Mouse (Mus musculus) stomach, embryonic 16.5 days (tissue): Measurements from ENCODE around the gene Chkb. TPM values are rescaled to one million over a fixed set of nuclear protein-coding genes. Genes with fewer than 3 reads are reported as not detected.

Experiments used
- ATAC-seq: fragments of 200-750 bp; cut with Nextera tagmentation; 2 replicates; pipeline ENCODE4 v1.8.0; 2017; ENCODE audit warnings: moderate number of reproducible peaks, moderate TSS enrichment; ENCODE audit not compliant: insufficient read depth, low FRiP score
- H3K27ac ChIP-seq: fragments of 300-500 bp; sonication (generic); 2 replicates; pipeline ENCODE4 v1.5.1; 2014; ENCODE audit warnings: low read length
- H3K27me3 ChIP-seq: fragments of 300-500 bp; sonication (generic); 2 replicates; pipeline ENCODE4 v1.6.1; 2014; ENCODE audit warnings: low read length, control low read depth, mixed read lengths; ENCODE audit not compliant: control insufficient read depth, insufficient read depth
- H3K36me3 ChIP-seq: fragments of 300-500 bp; sonication (generic); 2 replicates; pipeline ENCODE4 v1.6.1; 2014; ENCODE audit warnings: low read length; ENCODE audit not compliant: control insufficient read depth, insufficient read depth
- H3K4me1 ChIP-seq: fragments of 300-500 bp; sonication (generic); 2 replicates; pipeline ENCODE4 v1.6.1; 2014; ENCODE audit warnings: low read length, control low read depth, mixed read lengths; ENCODE audit not compliant: control insufficient read depth, insufficient read depth
- H3K4me2 ChIP-seq: fragments of 300-500 bp; sonication (generic); 2 replicates; pipeline ENCODE4 v1.6.1; 2014; ENCODE audit warnings: low read depth, low read length, mixed read lengths
- H3K4me3 ChIP-seq: fragments of 300-500 bp; sonication (generic); replicated peaks from 2 replicates; pipeline ENCODE4 v1.5.1; 2014; ENCODE audit warnings: mild to moderate bottlenecking, low read length
- H3K9ac ChIP-seq: fragments of 300-500 bp; sonication (generic); 2 replicates; pipeline ENCODE4 v1.6.1; 2014; ENCODE audit warnings: low read length
- H3K9me3 ChIP-seq: fragments of 300-500 bp; sonication (generic); replicated peaks from 2 replicates; pipeline ENCODE4 v1.6.1; 2016; ENCODE audit warnings: low read length, control low read depth; ENCODE audit not compliant: control insufficient read depth
- WGBS: fragments of 180-500 bp; shearing (Covaris S2); extraction: QIAGEN DNeasy Blood & Tissue Kit; methylation state at CpG from one replicate; pipeline ENCODE4 v1.1.7; 2014; 5-methylcytosine and 5-hydroxymethylcytosine counted together
- polyA plus RNA-seq: library from polyadenylated mRNA; unstranded; fragments of >200 nt; fragmentation: Nextera tagmentation; extraction: Ambion mirVana; gene quantifications from 2 replicates; pipeline ENCODE4 v1.2.1, GENCODE M21; 2015

Chkb gene
- polyA plus RNA-seq, 1 experiment from 2014 or later: 49.2 TPM

DNA sequence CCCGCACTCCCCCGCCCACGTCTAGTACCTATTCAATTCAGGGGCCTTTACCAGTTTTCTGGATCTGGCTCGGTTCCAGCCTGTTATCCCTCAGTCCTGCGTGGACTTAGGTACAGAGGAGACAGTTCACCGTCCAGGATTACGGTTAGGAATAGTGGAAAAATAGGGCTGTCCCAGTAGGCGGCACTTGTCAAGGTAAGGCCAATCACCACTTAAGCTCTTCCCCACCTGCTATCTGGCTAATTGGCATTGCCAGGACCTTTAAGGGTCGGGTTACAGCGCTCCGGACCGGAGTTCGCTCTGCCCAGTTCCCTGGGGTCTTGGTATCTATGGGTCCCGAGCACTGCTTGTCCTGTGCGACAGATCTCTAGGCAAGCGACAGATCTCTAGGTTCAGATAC, 52.8 kb downstream of the Chkb start, which contains the start of gene Tymp:
Tymp (minus strand) TSS at position 83 of the 400 bp plus-strand sequence.
- WGBS: 20% methylated on average over 16 of the region's 16 CpGs
- no peak within 1 kb of the TSS for H3K9ac ChIP-seq
- 0 out of 2 replicates have a peak within 1 kb of the TSS, but pooled peaks have one; percentile 9 for H3K4me2 ChIP-seq
- H3K4me1 ChIP-seq: peaks cover 19% of the 10 kb centered on the region
- peaks cover 42% of the 10 kb centered on the region for H3K27me3 ChIP-seq
- no peak within 1 kb of the TSS for H3K27ac ChIP-seq
- H3K36me3 ChIP-seq: peaks cover 2% of the 10 kb centered on the region
- H3K4me3 ChIP-seq: no peak within 1 kb of the TSS
- ATAC-seq: no peak
- H3K9me3 ChIP-seq: no peaks in the 10 kb centered on the region

Other genes starting within 250 kb of the Chkb start
- 153 and 178 TPM in 2 replicates for gene Plxnb2, start 249.1 kb downstream of the Chkb start, polyA plus RNA-seq
- gene Dennd6b, start 233.4 kb downstream of the Chkb start, polyA plus RNA-seq: 13.4 and 15.0 TPM in 2 replicates
- gene Ppp6r2, start 218.4 kb downstream of the Chkb start, polyA plus RNA-seq: 20.2 and 24.4 TPM in 2 replicates
- gene Sbf1, start 114.6 kb downstream of the Chkb start, polyA plus RNA-seq: 47.6 and 49.5 TPM in 2 replicates
- 0.71 and 0.99 TPM in 2 replicates for gene Adm2, start 107.2 kb downstream of the Chkb start, polyA plus RNA-seq
- 0.54 and 0.66 TPM in 2 replicates for gene Miox, start 95.5 kb downstream of the Chkb start, polyA plus RNA-seq
- 66.9 and 79.1 TPM in 2 replicates for gene Lmf2, start 74.2 kb downstream of the Chkb start, polyA plus RNA-seq
- 150 and 166 TPM in 2 replicates for gene Ncaph2, start 74.2 kb downstream of the Chkb start, polyA plus RNA-seq
- gene Sco2, start 56.1 kb downstream of the Chkb start, polyA plus RNA-seq: 6.0 and 6.1 TPM in 2 replicates
- 1.3 and 1.4 TPM in 2 replicates for gene Tymp, start 52.9 kb downstream of the Chkb start, polyA plus RNA-seq
- gene Odf3b, start 50.6 kb downstream of the Chkb start, polyA plus RNA-seq: 0.54 and 0.94 TPM in 2 replicates
- gene Klhdc7b, start 45.0 kb downstream of the Chkb start, polyA plus RNA-seq: 0.04 TPM in 1 of 2 replicates, not detected in the other
- not detected in 2 replicates for gene Syce3, start 19.4 kb downstream of the Chkb start, polyA plus RNA-seq
- 0.52 and 4.8 TPM in 2 replicates for gene Cpt1b, start 4.0 kb downstream of the Chkb start, polyA plus RNA-seq
- gene C730034F03Rik, start 319 bp downstream of the Chkb start, polyA plus RNA-seq: 2.8 and 3.5 TPM in 2 replicates
- gene Gm44502, start 212 bp downstream of the Chkb start, polyA plus RNA-seq: not detected in 2 replicates
- 3.7 and 3.9 TPM in 2 replicates for gene Mapk8ip2, start 24.0 kb upstream of the Chkb start, polyA plus RNA-seq
- gene Arsa, start 47.5 kb upstream of the Chkb start, polyA plus RNA-seq: 19.5 and 19.9 TPM in 2 replicates
- 1.1 and 1.8 TPM in 2 replicates for gene Shank3, start 69.7 kb upstream of the Chkb start, polyA plus RNA-seq
- not detected in 2 replicates for gene Acr, start 138.4 kb upstream of the Chkb start, polyA plus RNA-seq
- 34.6 and 35.2 TPM in 2 replicates for gene Rabl2, start 162.0 kb upstream of the Chkb start, polyA plus RNA-seq